Mouse (Mus musculus): ENCODE measurements around the gene Aif1l. TPM values are rescaled to one million over a fixed set of nuclear protein-coding genes. Genes with fewer than 3 reads are reported as not detected.

Gene Aif1l
- polyA plus RNA-seq, 1 experiment from 2014 or later = 17.8 TPM

DNA sequence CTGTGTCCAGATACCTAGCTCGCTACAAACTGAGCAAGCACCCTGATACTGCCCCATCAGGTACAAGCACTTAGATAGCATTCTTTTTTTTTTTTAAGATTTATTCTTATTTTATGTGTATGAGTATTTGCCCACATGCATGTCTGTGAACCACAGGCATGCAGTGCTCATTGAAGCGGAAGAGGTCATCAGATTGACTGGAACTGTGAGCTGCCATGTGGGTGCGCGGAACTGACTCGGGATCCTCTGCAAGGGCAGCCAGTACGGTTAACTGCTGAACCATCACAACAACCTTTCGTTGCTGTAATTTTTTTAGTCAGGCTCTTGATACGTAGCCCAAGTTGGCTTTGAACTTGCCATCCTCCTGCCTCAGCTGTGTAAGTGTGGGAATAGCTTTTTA, 11.0 kb downstream of the Aif1l start:
- Histone ChIP-seq H3K27me3 (ENCODE audit: control insufficient read depth, insufficient read depth, low read length) (no peaks in the 10 kb centered on the region), H3K4me1 (ENCODE audit: control insufficient read depth, insufficient read depth, low read length) (no peaks in the 10 kb centered on the region; the same call in 1 of the 2 replicates), H3K9ac (replicated peaks; ENCODE audit: low read depth, low read length) (no peak overlapping the region), H3K4me3 (ENCODE audit: low read depth, low read length) (no peak overlapping the region), H3K36me3 (ENCODE audit: control insufficient read depth, insufficient read depth, low read length) (no peaks in the 10 kb centered on the region), H3K9me3 (ENCODE audit: control insufficient read depth, low read length) (no peaks in the 10 kb centered on the region), H3K4me2 (ENCODE audit: low read depth, low read length) (no peak overlapping the region), H3K27ac (ENCODE audit: low read depth, low read length) (no peak overlapping the region)
- WGBS = 92% methylated on average over 8 of the region's 8 CpGs
- no peak for ATAC-seq (ENCODE audit: low read depth)

GRCm38 (mm10) chr2:31961791-31962222, 11.9 kb downstream of the Aif1l start:
- no peak for ATAC-seq (ENCODE audit: low read depth)
- H3K36me3 ChIP-seq (ENCODE audit: control insufficient read depth, insufficient read depth, low read length) = no peaks in the 10 kb centered on the region
- peak overlapping the region; percentile 78 for H3K27ac ChIP-seq (ENCODE audit: low read depth, low read length)
- no peak overlapping the region for H3K4me2 ChIP-seq (ENCODE audit: low read depth, low read length)
- H3K4me1 ChIP-seq (ENCODE audit: control insufficient read depth, insufficient read depth, low read length) = no peaks in the 10 kb centered on the region; the same call in 1 of the 2 replicates
- no peak overlapping the region for H3K4me3 ChIP-seq (ENCODE audit: low read depth, low read length)
- WGBS = 69% methylated on average over 4 of the region's 4 CpGs
- H3K9ac ChIP-seq (replicated peaks; ENCODE audit: low read depth, low read length) = no peak overlapping the region
- H3K27me3 ChIP-seq (ENCODE audit: control insufficient read depth, insufficient read depth, low read length) = no peaks in the 10 kb centered on the region
- no peaks in the 10 kb centered on the region for H3K9me3 ChIP-seq (ENCODE audit: control insufficient read depth, low read length)

DNA sequence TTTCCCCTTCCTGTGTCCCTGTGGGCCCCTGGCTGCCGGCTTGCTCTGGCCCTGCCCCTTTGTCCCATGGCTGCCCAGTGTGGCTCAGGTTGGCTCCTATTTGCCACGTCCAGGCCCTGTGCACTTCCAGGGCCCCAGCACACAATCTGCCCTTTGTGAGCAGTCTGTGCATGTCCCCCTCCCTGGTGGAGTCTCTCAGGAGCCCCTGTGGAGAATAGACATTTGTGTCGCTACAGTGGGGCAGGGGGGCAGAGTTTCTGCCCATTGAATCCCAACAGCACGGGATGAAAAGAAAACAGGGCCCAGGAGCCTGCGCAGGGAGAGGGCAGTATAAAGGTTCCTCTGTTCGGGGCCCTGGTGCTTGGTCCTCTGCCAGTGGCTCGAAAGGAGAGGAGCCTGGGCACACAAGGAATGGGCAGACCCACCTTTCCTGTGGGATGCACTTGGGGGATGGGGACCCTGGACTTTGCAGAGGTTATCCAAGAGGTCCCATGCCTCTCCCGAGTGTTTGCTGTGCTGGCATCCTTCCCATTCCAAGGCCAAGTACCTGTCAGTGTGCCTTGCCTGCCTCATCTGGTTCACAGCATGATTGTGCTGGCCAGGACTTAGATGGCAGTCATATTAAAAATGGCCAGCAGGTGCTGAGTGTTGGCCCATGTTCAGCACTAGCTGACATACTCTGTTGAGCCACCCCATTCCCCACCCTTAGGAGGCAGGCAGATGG, 12.7 kb downstream of the Aif1l start:
- Histone ChIP-seq H3K27me3 (ENCODE audit: control insufficient read depth, insufficient read depth, low read length) (no peaks in the 10 kb centered on the region), H3K4me1 (ENCODE audit: control insufficient read depth, insufficient read depth, low read length) (no peaks in the 10 kb centered on the region; the same call in 1 of the 2 replicates), H3K9ac (replicated peaks; ENCODE audit: low read depth, low read length) (no peak overlapping the region), H3K36me3 (ENCODE audit: control insufficient read depth, insufficient read depth, low read length) (no peaks in the 10 kb centered on the region), H3K27ac (ENCODE audit: low read depth, low read length) (peak overlapping the region; percentile 78), H3K4me3 (ENCODE audit: low read depth, low read length) (no peak overlapping the region), H3K9me3 (ENCODE audit: control insufficient read depth, low read length) (no peaks in the 10 kb centered on the region), H3K4me2 (ENCODE audit: low read depth, low read length) (no peak overlapping the region)
- ATAC-seq (ENCODE audit: low read depth) = peak; percentile 93
- 32% methylated on average over 8 of the region's 8 CpGs for WGBS

GRCm38 (mm10) chr2:31963491-31963890, 13.6 kb downstream of the Aif1l start:
- Histone ChIP-seq H3K27me3 (ENCODE audit: control insufficient read depth, insufficient read depth, low read length) (no peaks in the 10 kb centered on the region), H3K4me2 (ENCODE audit: low read depth, low read length) (no peak overlapping the region), H3K9me3 (ENCODE audit: control insufficient read depth, low read length) (no peaks in the 10 kb centered on the region), H3K4me3 (ENCODE audit: low read depth, low read length) (no peak overlapping the region), H3K36me3 (ENCODE audit: control insufficient read depth, insufficient read depth, low read length) (no peaks in the 10 kb centered on the region), H3K4me1 (ENCODE audit: control insufficient read depth, insufficient read depth, low read length) (no peaks in the 10 kb centered on the region; the same call in 1 of the 2 replicates), H3K9ac (replicated peaks; ENCODE audit: low read depth, low read length) (no peak overlapping the region), H3K27ac (ENCODE audit: low read depth, low read length) (peak overlapping the region; percentile 78)
- peak; percentile 22; the same call in 1 of the 2 replicates for ATAC-seq (ENCODE audit: low read depth)
- WGBS = 76% methylated on average over 7 of the region's 7 CpGs

- Histone ChIP-seq H3K9me3 (ENCODE audit: control insufficient read depth, low read length) (no peaks in the 10 kb centered on the region), H3K9ac (replicated peaks; ENCODE audit: low read depth, low read length) (no peak overlapping the region), H3K27me3 (ENCODE audit: control insufficient read depth, insufficient read depth, low read length) (no peaks in the 10 kb centered on the region), H3K36me3 (ENCODE audit: control insufficient read depth, insufficient read depth, low read length) (no peaks in the 10 kb centered on the region), H3K4me3 (ENCODE audit: low read depth, low read length) (no peak overlapping the region), H3K4me2 (ENCODE audit: low read depth, low read length) (no peak overlapping the region), H3K27ac (ENCODE audit: low read depth, low read length) (no peak overlapping the region), H3K4me1 (ENCODE audit: control insufficient read depth, insufficient read depth, low read length) (no peaks in the 10 kb centered on the region; the same call in 1 of the 2 replicates)
- 92% methylated on average over 3 of the region's 3 CpGs for WGBS
- no peak for ATAC-seq (ENCODE audit: low read depth)
Measured at GRCm38 (mm10) chr2:31964191-31964590, 14.3 kb downstream of the Aif1l start.

- no peaks in the 10 kb centered on the region; the same call in 1 of the 2 replicates for H3K4me1 ChIP-seq (ENCODE audit: control insufficient read depth, insufficient read depth, low read length)
- no peaks in the 10 kb centered on the region for H3K9me3 ChIP-seq (ENCODE audit: control insufficient read depth, low read length)
- no peak overlapping the region for H3K9ac ChIP-seq (replicated peaks; ENCODE audit: low read depth, low read length)
- no peak for ATAC-seq (ENCODE audit: low read depth)
- H3K27ac ChIP-seq (ENCODE audit: low read depth, low read length) = no peak overlapping the region
- no peaks in the 10 kb centered on the region for H3K27me3 ChIP-seq (ENCODE audit: control insufficient read depth, insufficient read depth, low read length)
- H3K4me3 ChIP-seq (ENCODE audit: low read depth, low read length) = no peak overlapping the region
- no peak overlapping the region for H3K4me2 ChIP-seq (ENCODE audit: low read depth, low read length)
- no peaks in the 10 kb centered on the region for H3K36me3 ChIP-seq (ENCODE audit: control insufficient read depth, insufficient read depth, low read length)
Measured at GRCm38 (mm10) chr2:31965110-31965509, 15.2 kb downstream of the Aif1l start.

GRCm38 (mm10) chr2:31966801-31967200, 16.9 kb downstream of the Aif1l start:
- ATAC-seq (ENCODE audit: low read depth) = no peak
- Histone ChIP-seq H3K9ac (replicated peaks; ENCODE audit: low read depth, low read length) (no peak overlapping the region), H3K4me3 (ENCODE audit: low read depth, low read length) (no peak overlapping the region), H3K4me1 (ENCODE audit: control insufficient read depth, insufficient read depth, low read length) (no peaks in the 10 kb centered on the region; the same call in 1 of the 2 replicates), H3K9me3 (ENCODE audit: control insufficient read depth, low read length) (no peaks in the 10 kb centered on the region), H3K36me3 (ENCODE audit: control insufficient read depth, insufficient read depth, low read length) (0 out of 2 replicates have a peak, but pooled peaks cover 8% of the 10 kb centered on the region), H3K4me2 (ENCODE audit: low read depth, low read length) (no peak overlapping the region), H3K27me3 (ENCODE audit: control insufficient read depth, insufficient read depth, low read length) (no peaks in the 10 kb centered on the region), H3K27ac (ENCODE audit: low read depth, low read length) (no peak overlapping the region)
- 77% methylated on average over 8 of the region's 8 CpGs for WGBS

- WGBS = 88% methylated on average over 4 of the region's 4 CpGs
- Histone ChIP-seq H3K27ac (ENCODE audit: low read depth, low read length) (no peak overlapping the region), H3K27me3 (ENCODE audit: control insufficient read depth, insufficient read depth, low read length) (no peaks in the 10 kb centered on the region; the same call in 1 of the 2 replicates), H3K4me3 (ENCODE audit: low read depth, low read length) (no peak overlapping the region), H3K9ac (replicated peaks; ENCODE audit: low read depth, low read length) (no peak overlapping the region), H3K4me1 (ENCODE audit: control insufficient read depth, insufficient read depth, low read length) (peaks cover 7% of the 10 kb centered on the region), H3K9me3 (ENCODE audit: control insufficient read depth, low read length) (no peaks in the 10 kb centered on the region), H3K4me2 (ENCODE audit: low read depth, low read length) (no peak overlapping the region), H3K36me3 (ENCODE audit: control insufficient read depth, insufficient read depth, low read length) (peaks cover 21% of the 10 kb centered on the region)
- no peak for ATAC-seq (ENCODE audit: low read depth)
Measured at GRCm38 (mm10) chr2:31972589-31972988, 22.6 kb downstream of the Aif1l start.

- under 1% methylated on average over 60 of the region's 60 CpGs for WGBS
- Histone ChIP-seq H3K27ac (ENCODE audit: low read depth, low read length) (peak within 1 kb of the TSS; percentile 78), H3K9me3 (ENCODE audit: control insufficient read depth, low read length) (no peaks in the 10 kb centered on the region), H3K36me3 (ENCODE audit: control insufficient read depth, insufficient read depth, low read length) (peaks cover 25% of the 10 kb centered on the region), H3K4me2 (ENCODE audit: low read depth, low read length) (peak within 1 kb of the TSS; percentile 64), H3K4me3 (ENCODE audit: low read depth, low read length) (peak within 1 kb of the TSS; percentile 81), H3K4me1 (ENCODE audit: control insufficient read depth, insufficient read depth, low read length) (peaks cover 7% of the 10 kb centered on the region), H3K9ac (replicated peaks; ENCODE audit: low read depth, low read length) (peak within 1 kb of the TSS; percentile 78), H3K27me3 (ENCODE audit: control insufficient read depth, insufficient read depth, low read length) (no peaks in the 10 kb centered on the region; the same call in 1 of the 2 replicates)
- peak; percentile 99 for ATAC-seq (ENCODE audit: low read depth)
Measured at GRCm38 (mm10) chr2:31974141-31974808, 24.3 kb downstream of the Aif1l start, which contains the start of gene Nup214. Gene Nup214 (plus strand): TSS chr2:31974436.

Data from neural tube, embryonic 14.5 days (tissue).